Mouse (Mus musculus): ENCODE measurements at regions not wholly inside any gene's neighbourhood (a gene's known extent, or its start where the extent isn't known, plus 50 kb on each side); places are given as distances from the start of the nearest gene placed in this dataset.
A peak's percentile ranks its signal among the peaks of the same experiment; 100 is the strongest.

DNA sequence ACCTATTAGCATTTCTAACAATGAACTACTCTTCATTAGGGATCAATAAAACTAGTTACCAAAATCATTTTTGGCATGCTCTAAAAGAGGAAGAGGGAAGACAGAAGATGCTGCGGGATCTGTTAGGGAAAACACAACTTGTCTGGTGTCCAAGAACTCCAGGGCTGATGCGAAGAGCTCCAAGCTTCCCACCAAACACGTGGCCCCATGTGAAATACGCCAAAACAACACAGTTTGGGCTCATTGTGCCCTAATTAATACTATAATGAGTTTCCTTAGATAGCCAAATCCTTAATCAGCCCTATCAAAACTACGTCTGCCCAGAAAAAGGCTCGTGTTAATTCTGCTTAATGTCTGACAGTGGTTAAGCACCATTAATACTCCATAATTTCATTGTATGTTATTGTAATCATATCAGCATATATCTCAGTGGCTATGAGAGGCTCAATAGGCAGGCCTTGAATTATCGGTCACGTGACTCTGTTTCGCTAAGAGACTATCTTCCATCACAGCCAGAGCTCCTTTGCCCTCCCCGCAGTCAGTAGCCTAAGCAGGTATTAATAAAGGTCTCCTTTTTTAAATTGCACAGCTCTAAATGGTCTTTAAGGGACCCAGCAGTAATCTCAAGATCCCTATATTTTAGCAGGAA, 223.6 kb upstream of the Pou3f3 start:
- no peak for DNase-seq (ENCODE audit: low read depth, low spot score)

DNA sequence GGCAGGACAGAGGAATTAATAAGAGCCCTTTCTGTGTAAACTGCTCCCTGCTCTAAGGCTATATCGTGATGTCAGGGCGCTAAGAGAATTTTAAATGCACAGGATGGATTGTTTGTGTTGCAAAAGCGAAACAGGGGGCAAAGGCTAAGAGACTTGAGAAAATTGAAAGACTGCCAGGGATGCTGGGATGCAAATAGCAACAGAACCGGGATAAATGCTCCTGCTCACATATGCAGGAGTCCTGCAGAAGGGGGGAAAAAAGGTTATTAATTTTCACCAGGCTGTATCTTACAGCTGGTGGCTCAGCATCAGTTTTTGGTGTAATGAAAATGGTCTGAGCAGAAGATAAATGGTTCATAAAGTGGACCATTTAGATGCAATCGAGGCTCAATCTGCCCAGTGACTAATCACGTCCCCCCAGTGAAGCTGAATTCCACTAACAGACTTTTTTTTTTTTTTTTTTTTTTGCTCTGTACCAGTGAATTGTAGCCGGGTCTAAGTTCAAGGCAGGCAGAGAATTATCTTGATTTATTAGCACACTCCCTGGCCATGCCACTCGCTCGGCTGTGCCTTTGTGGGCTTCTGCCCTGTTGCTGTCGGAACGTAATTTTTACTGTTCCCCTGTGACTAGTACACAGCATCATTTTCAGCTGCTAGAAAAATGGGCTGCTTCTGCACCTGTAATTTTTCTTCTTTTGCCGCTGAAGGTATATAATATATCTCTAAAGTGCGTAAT, 222.9 kb upstream of the Pou3f3 start:
- DNase-seq (ENCODE audit: low read depth, low spot score): no peak

DNA sequence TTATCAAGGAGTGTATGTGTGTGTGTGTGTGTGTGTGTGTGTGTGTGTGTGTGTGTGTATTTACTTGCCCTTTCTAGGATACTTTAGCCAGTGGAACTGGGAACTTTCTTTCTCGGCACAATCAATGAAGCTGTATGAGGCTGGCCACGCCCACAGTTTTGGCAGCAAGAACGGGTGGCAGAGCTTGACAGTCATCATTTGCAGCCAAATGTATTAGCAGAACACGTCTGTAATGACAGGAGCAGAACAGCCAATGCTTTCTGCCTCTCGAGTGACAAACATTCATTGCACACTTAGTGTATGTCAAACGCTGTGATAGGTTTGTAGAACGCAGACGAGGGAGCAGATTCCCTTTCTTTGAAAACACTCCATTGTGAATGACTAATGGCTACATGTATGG, 221.4 kb upstream of the Pou3f3 start:
- DNase-seq (ENCODE audit: low read depth, low spot score): no peak

DNA sequence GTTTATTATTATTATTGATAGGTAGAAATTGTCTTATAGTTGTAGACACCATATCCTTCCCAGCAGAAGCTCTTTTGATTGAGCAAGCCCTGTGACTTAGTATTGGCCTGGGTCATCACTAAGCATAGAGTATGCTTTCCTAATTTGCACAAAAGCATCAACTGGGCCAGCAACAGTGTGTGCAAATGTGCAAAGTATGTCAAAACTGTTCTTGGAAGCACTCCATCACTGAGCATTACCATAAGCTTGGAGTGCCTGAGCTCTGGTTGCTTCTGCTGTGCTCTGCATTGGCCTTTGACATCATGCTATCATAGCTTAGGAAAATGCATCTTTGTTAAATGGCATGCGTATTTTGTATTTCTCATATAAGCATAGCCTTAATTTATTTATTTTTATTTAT, 220.7 kb upstream of the Pou3f3 start:
- no peak for DNase-seq (ENCODE audit: low read depth, low spot score)

DNA sequence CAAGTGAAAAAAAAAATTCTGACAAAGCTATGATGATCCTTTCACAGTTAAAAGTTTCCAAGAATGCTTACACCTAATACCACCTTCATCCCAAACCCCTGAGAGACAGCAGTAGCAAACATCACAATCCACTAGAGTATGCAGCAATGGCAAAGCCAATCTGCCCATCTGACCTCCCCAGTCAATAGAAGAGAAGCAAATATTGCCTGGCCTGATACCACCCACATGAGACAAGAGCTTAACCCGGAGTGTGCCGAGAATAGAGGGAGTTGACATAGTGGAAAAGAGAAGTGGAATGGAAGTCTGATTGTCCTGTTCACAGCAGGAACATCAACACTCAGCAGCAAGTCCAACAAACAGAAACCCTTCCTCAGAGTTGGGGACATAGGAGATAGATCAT, 219.9 kb upstream of the Pou3f3 start:
- no peak for DNase-seq (ENCODE audit: low read depth, low spot score)

DNA sequence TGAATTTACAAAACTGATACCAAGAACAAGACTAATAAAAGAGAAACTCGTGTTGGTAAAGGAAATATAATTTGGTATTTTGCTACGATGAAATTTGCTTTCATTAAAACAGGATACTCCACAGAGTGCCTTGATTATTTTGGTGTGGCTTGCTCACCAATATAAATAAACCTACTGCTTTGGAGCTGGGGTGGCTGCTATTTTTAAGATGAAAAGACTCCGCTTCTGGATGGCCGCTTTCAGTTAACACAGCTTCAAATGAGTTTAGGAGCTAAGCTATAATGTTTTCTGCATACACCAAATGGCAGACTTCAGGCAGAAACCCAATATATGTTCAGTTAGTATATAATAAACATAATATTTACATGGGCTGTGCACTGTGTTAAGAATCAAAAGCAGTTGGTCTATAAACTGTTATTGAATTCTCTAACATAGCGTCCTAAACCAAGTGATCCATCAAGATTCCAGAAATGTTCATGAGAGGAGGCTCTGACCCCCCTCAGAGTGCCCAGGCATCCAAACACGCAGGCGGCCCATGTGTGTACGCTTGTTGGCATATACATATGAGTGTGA, 215.1 kb upstream of the Pou3f3 start:
- DNase-seq (ENCODE audit: low read depth, low spot score): no peak

DNA sequence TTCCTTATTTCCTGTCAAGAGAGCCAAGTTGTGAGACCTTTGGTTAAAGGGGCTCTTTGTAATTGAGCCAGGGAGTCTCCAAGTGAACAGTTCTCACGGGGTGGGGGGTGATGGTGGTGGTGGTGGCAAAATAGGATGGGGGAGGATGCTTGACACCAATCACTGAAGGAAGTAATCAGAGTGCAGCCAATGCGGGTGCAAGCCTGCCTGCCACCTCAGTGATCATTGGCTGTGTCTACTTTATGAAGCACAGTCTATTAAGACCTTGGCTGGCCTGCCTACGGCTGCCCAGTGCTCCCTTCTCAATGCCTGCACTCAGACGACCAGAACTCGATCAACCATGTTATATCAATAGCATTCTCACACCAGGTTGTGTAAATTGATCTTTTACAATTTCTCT, 206.0 kb upstream of the Pou3f3 start:
- DNase-seq (ENCODE audit: low read depth, low spot score): no peak

DNA sequence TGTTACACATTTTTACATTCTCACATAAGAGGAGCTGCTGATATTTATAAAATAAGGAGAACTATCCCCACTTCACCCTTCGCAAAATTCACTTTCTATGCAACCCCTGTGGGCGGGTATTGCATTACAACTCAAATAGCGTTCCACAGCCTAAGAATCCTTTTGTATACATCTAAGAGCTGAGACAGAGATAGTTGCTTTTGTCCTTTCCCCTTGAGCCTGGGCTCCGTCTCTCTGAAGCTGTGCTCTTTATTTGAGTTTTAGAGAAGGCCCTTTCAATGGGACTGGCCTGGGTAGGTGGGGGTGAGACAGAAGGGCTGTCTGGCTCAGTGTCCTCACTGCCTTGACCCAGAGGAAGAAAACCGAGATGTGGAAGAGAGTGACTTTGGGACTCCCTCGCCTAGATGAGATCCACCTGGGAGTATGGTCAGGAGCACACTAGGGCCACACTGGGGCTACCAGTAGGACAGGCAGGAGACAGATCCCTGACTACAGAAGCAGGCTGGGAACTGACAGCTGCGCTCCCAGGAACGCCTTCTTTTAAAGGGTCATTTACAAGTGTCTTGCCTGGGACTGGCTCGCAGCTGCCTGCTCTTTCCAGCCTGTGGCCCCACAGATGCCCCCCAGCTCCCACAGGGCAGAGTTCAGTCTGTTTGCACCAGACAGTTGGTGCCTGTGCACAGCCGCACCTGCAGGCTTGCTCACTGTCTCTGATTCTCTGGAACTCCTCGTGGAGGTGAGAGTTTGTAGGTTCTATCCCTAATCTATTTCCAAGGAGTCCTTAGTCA, 204.5 kb upstream of the Pou3f3 start:
- no peak for DNase-seq (ENCODE audit: low read depth, low spot score)

DNA sequence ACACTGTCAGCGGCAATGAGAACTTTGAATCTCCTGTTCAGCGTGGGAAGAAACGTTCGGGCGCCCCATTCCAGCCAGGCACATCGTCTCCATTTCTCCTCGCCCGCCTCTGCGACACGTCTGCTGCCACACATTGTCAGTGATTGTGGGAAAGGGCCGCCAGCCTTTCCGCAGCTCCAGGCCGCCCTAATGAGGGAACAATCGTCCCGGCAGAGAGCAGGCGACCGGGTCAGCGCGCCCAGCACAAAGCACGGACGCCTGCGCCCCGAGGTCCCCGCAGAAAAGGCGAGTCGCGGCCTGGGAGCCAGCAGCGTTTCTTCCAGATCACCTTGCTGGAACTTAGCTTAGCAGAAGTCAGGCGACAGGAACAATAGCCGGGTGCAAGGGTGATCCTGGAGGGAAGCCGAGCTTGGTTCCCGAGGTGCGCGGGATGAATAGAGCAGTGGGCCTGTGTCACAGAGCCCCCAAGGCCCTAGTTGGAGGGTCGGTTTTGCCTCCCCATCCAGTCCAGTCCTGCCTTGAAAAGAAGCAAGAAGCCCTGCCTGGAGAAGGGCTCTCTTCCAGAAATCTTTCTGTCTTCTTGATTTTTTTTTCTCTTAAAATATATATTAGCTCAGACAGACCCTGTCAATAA, 203.8 kb upstream of the Pou3f3 start:
- DNase-seq (ENCODE audit: low read depth, low spot score): no peak

DNA sequence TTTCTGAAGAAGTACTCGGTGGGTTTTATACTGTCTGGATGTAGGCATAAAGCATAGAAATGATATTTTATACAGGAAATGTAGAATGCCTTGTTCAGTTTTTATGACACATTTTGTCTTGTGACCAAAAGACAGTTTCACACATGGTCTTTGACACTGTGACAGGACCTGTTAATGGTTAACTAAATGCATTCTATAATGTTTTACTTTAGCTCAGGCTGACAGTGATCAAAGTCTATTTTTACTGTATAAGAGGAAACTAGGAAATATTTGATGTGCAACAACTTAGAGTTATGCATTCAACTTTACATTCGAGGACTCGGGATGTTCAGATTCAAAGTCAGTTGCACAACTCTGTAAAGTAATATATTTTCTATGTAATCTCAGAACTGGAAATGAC, 199.5 kb upstream of the Pou3f3 start:
- no peak for DNase-seq (ENCODE audit: low read depth, low spot score)

DNA sequence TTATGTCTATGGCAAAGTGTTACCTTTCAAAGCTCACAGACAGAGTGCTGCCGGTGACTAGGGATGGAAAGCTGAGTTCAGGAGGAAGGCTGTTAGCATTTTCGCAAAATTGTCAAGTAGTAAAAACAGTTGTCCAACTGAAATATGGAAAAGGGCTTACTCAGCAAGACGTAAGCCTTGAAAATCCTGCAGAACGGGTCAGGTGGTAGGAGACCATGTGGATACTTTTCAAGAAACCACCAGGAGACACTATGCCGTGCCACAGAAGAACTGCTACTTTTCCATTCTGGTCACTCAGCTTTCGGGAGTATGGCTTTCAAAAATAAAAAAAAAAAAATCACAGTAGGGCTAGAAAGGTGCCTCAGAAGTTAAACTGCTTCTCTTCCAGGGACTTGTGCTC, 199.1 kb upstream of the Pou3f3 start:
- DNase-seq (ENCODE audit: low read depth, low spot score): no peak

DNA sequence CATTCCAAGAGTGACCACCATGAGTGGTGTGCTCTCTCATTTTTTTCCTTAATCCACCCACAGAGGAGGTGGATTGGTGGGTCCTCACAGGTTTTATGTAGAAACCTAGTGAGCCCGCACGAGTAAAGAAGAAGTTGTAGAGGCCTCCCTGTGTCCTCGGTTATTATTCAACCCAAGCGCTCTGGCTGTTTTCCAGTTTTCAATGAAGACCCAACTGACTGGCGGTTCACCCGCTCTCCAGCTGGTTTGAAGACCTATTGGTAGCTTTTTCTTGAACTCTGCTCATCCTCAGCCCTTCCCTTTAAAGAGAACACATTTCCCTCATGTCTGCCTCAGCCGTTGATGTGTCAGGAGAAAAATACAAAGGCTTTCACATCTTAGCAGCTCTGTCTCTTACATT, 196.7 kb upstream of the Pou3f3 start:
- no peak for DNase-seq (ENCODE audit: low read depth, low spot score)

DNA sequence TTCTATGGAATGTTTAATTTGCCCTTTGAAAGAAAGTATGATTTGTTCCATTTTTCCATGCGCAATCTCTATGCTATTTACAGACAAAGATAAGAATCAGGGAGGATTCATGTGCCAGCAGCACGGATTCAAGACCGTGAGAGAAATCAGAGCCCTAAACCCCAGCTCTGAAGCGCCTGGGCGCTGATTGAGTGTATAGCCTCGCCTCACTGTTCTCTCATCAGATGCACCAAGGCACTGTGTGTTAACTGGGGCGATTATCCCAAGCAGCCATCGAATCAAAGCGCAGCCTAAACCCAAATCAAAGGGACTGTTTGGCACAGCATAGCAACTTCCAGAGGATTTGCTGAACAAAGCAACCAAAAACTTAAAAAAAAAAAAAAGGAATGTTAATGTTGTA, 191.1 kb upstream of the Pou3f3 start:
- DNase-seq (ENCODE audit: low read depth, low spot score): no peak

DNA sequence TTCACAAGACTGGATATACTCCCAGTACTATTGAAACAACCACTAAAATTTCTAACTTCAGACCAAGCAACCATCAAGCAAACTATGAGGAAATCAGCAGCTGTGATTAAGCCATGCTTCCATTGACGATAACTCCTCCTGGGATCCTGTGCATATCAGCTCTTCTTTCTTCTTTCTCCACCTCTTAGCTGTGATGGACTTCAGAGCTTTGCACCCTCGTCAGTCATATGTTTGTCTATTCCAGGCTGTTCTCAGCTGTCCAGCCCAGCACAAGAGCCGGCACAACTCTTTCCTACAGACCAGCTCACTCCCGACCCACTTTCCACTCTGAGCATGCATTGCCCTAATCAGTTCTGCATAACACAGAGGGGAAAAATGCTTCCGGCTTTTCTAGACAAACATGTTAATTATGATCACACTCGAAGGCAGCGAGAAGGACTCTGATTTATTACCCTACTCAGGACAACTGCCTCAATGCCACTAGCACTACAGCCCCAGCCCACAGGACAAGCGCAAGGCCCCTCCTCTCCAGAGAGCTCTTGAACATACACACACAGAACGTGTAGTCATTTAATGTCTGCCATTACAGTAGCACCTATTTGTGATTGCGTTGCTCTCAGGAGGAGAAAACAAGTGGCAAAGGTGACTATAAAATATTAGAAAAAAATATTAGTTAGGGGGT, 190.4 kb upstream of the Pou3f3 start:
- DNase-seq (ENCODE audit: low read depth, low spot score): no peak

DNA sequence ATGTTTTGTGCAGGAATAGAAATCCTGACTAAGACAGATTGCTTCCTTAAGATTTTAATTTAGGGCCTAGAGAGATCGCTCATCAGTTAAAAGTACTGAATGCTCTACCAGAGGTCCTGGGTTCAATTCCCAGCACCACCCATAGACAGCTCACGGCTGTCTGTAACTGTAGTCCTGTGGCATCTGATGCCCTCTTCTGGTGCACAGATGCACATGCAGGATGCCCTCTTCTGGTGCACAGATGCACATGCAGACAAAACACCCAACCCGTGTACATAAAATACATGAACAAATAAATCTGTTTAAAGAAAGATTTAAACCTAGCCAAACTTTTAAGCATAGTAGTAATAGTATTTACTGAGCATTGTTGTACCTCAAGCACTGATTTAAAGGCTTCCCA, 181.2 kb upstream of the Pou3f3 start:
- DNase-seq (ENCODE audit: low read depth, low spot score): no peak

DNA sequence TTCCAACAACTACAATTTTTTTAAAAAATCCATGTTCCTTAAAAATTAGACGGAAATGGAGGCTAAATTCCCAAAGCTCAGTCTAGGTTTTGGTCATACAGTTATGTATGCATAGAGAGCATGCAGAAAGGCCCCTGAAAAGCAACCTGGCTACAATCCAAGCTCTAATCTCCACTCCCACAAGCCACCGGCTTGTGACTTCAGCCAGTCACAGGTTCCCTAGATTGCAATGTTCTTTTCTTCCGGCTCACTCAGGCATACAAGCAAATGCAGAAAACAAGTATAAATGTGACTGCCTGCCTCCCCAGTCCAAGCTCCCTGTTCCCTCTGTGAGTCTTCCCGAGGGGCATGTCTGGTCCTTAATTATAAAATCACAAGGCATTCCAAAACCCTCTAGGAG, 171.2 kb upstream of the Pou3f3 start:
- no peak for DNase-seq (ENCODE audit: low read depth, low spot score)

DNA sequence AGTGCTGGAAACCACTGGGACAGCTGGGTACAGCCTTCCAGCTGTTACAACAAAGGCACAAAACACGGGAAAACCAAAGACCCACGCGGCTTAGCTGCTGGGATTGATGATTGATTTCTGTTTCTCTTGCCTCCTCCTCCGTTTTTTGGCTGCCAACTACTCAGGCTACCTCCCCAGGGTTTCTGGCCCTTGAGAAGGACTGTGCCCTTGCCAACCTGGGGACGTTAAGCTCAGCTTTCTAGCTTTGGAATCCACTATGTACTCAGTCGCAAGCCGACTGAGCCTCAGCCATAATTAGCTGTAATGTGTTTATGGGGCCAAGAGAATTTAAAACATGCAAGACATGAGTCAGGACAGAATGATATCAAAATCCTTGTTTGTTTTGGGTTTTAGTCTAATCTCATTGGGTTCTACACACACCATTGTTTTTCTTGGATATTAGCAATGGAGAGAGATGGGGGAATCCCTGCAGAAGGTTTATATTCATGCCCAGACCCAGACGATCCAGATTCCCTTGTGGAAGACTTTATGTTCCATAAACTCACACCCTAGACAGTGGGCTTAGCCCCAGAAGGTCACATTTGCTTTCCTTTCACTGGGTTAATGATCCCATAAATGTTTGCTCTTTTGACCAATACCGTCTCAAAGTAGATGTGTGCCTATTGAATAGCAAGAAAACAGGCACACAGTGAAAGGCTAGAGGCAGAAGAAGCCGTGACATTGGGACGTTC, 167.7 kb upstream of the Pou3f3 start:
- DNase-seq (ENCODE audit: low read depth, low spot score): no peak

DNA sequence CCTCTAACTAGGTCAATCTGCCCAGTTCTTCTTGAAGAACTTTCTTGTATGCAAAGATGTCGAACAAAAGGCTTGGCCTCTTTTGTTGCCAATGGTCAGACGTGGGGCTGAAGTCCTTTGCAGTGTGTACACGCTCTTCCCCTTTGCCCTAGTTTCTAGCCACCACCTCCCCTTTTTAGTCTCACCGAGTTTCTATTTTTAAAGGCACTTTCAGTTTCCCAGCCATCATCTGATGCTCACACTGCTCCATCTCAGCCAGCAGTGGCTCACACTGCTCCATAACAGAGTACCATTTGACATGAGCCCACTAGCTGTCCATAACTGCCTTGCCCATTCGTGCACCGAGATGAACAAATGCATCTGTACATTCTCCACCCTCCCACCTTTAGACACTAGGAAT, 162.7 kb upstream of the Pou3f3 start:
- DNase-seq (ENCODE audit: low read depth, low spot score): peak; percentile 22

DNA sequence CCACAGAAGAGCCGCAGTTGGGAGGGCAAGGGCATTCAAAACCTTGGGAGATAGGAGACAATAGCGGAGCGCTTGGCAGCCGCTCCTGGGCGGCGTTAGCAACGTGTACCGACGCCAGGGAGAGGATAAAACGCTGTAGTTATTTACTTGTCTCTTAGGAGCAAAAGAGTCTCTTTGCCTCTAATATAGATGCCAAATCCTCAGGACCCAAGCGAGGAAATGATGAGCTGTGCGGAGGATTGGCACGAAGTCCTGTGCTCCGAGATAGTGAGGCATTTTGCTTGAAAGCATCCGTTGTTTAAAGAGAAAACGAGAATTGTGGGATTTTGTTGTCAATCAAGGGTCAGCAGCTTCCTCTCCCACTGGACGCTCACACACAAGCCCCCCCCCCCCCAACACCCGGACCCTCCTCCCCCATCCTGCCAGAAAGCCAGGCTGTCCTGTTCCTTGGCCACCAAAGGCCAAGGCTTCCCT, 156.5 kb upstream of the Pou3f3 start:
- no peak for DNase-seq (ENCODE audit: low read depth, low spot score)
